Mouse (Mus musculus) stomach, postnatal 0 days (tissue): ENCODE measurements around the gene Tmem44.

Source experiments
- CTCF ChIP-seq: IDR thresholded peaks from 2 replicates; pipeline ENCODE4 v1.5.1; 2016; ENCODE audit warnings: antibody characterized with exemption, low read depth, mild to moderate bottlenecking, moderate library complexity
- EP300 ChIP-seq: optimal IDR thresholded peaks from 2 replicates; pipeline ENCODE3; 2016; ENCODE audit warnings: antibody characterized with exemption

DNA sequence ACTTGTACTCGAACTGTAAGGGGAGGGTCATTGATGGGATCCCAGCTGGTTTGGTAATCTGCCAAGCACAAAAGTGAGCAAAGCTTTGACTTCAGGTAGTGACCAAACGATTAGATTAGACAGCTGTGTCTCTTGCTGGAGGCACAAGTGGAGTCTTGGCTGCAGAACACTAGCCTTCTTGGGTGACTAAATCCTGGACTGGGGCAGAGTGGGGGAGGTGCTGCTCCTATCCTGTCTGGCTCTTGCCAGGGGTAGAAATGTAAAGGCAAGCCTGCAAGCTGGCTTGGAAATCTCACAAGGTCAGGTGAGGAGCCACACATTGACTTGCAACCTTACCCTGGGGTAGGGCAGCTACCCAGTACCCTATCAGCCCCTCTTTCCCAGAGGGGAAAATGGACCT is 59.9 kb downstream of the Tmem44 start:
- no peak for TF ChIP-seq EP300
- no peak for TF ChIP-seq CTCF
